Mouse (Mus musculus): ENCODE data around the gene Hoxb3. TPM values are rescaled to one million over a fixed set of nuclear protein-coding genes. Genes with fewer than 3 reads are reported as not detected.

Gene Hoxb3
- total RNA-seq, 2 experiments from 2014 or later, result not detected

- TF ChIP-seq CTCF (conservative IDR thresholded peaks at IDR 0.05), result no peak
- Histone ChIP-seq H3K4me3 (no peak overlapping the region), H3K27ac (no peak overlapping the region)
- DNase-seq (ENCODE audit: low spot score in 2 of 2), result no peak
Measured at GRCm38 (mm10) chr11:96353939-96354338, 30.8 kb downstream of the Hoxb3 start.

GRCm38 (mm10) chr11:96354376-96354775 is 31.2 kb downstream of the Hoxb3 start:
- no peak overlapping the region for H3K4me3 ChIP-seq
- no peak overlapping the region for H3K27ac ChIP-seq

GRCm38 (mm10) chr11:96354801-96355311 is 31.7 kb downstream of the Hoxb3 start:
- no peak overlapping the region for H3K4me3 ChIP-seq
- no peak overlapping the region for H3K27ac ChIP-seq
- no peak for DNase-seq (ENCODE audit: low spot score in 2 of 2)
- no peak for TF ChIP-seq CTCF (conservative IDR thresholded peaks at IDR 0.05)

More at GRCm38 (mm10) chr11:96354376-96354775, 31.2 kb downstream of the Hoxb3 start:
- TF ChIP-seq CTCF (conservative IDR thresholded peaks at IDR 0.05), result no peak
- DNase-seq (ENCODE audit: low spot score in 2 of 2), result no peak

DNA sequence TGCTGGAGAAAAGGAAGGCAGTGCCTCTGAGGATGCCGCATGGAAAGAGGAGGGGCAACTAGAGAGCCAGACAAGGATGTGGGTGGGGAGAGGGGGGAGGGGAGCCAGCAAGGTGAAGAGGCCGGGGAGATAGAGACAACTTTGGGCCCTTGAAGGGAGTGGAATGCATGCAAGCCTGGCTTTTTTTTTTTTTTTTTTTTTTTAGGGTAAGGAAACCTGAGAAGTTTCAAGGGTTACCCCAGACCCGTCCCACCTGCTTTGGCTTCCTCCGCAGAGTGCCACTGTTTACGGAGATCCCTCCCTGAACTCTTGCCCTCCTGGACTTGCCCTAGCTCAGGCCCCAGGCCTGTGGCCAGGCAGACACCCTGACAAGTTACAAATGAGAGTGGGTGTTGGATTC is 40.7 kb downstream of the Hoxb3 start:
- no peak for TF ChIP-seq CTCF (conservative IDR thresholded peaks at IDR 0.05)
- Histone ChIP-seq H3K27ac (no peak overlapping the region), H3K4me3 (no peak overlapping the region)
- DNase-seq (ENCODE audit: low spot score in 2 of 2), result no peak

DNA sequence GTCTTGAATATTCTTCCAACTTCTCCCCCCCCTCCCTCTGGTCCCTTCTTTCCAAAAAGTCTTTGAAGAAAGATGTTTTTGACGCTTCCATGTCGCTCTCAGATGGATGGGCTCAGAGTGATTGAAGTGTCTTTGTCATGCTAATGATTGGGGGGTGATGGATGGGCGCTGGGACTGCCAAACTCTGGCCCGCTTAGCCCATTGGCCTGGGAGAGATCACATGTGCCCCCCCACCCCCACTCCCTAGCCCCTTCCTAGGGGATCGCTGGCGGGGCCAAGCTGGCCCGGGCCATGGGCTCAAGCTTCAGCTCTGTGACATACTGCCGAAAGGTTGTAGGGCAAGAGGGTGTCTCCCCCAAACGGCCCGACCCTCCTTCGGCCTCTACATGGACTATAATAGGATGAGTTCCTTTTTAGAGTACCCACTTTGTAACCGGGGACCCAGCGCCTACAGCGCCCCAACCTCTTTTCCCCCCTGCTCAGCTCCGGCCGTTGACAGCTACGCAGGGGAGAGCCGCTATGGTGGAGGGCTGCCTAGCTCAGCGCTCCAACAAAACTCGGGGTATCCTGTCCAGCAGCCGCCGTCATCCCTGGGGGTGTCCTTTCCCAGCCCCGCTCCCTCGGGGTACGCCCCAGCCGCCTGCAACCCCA is 42.4 kb downstream of the Hoxb3 start, which contains the start of gene Hoxb1:
TSS of gene Hoxb1 (plus strand) at position 312 of the 651 bp plus-strand sequence.
- no peak for DNase-seq (ENCODE audit: low spot score in 2 of 2)
- Histone ChIP-seq H3K27ac (no peak within 1 kb of the TSS), H3K4me3 (no peak within 1 kb of the TSS)
- no peak for TF ChIP-seq CTCF (conservative IDR thresholded peaks at IDR 0.05)

DNA sequence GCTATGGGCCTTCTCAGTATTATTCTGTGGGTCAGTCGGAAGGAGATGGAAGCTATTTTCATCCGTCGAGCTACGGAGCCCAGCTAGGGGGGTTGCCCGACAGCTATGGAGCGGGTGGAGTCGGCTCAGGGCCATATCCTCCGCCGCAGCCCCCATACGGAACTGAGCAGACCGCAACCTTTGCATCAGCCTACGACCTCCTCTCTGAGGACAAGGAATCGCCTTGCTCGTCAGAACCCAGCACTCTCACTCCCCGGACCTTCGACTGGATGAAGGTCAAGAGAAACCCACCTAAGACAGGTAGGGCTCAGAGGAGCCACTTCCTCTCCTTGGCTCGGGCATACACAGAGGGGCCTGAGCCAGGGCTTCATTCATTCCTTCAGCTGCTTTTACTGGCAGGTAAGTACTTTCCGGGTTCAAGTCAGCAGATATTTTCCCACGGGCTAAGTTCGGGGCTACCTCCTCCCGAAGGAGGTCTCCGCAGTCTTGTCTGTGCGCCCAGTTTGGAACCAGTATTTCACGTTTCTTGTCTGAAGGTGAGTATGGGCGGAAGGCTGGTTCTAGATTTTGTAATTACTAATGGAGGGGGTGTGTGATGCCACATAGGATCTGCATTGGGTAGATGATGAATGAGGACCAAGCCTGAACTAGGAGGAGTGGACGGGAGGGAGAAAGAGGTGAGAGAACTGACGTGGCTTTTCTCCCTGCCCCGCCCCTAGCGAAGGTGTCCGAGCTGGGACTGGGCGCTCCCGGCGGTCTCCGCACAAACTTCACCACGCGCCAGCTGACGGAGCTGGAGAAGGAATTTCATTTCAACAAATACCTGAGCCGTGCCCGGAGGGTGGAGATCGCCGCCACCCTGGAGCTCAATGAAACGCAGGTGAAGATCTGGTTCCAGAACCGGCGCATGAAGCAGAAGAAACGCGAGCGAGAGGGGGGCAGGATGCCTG is 43.2 kb downstream of the Hoxb3 start:
- H3K4me3 ChIP-seq, result no peak overlapping the region
- no peak for TF ChIP-seq CTCF (conservative IDR thresholded peaks at IDR 0.05)

DNA sequence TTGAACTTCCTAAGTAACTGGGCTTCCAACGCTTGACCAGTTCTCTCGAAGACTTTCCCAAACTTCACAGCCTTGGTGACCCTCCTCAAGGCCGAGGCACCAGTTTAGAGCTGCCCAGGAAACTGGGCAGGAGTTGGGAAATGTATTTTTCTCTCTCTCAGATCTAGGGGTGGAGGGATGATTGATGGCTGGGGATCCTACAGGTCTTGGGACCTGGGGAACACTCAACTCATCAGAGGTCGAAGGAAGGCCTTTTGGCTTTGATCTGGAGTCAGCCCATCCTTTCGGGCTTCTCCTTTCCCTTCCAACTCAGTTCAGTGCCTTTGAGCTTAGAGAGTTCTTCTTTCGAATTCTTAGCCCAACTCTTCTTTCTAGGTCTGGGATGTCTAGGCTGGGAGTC is 44.0 kb downstream of the Hoxb3 start:
- no peak for DNase-seq (ENCODE audit: low spot score in 2 of 2)
- Histone ChIP-seq H3K27ac (no peak overlapping the region), H3K4me3 (no peak overlapping the region)
- TF ChIP-seq CTCF (conservative IDR thresholded peaks at IDR 0.05), result no peak

More for the DNA sequence above, 43.2 kb downstream of the Hoxb3 start:
- no peak overlapping the region for H3K27ac ChIP-seq
- no peak for DNase-seq (ENCODE audit: low spot score in 2 of 2)

DNA sequence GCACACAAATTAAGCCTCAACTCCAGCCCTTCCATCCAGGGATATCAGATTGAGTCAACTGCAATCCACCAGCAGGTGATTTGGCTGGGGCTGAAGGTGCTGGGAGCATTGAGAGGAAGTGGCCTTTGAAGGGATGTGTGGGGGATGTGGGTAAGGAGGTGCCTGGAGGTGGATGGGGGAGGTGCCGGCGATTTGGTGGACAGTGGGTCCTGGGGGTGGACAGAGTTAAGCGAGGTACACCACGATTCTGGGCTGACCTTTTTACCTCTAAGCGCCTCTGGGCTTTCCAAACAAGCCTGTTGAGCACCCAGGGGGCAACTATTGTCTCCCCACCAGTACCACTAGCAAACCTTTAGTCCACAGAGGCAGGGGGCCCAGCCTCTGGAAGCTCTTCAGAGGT is 45.6 kb downstream of the Hoxb3 start:
- TF ChIP-seq CTCF (conservative IDR thresholded peaks at IDR 0.05), result no peak
- Histone ChIP-seq H3K27ac (no peak overlapping the region), H3K4me3 (no peak overlapping the region)
- DNase-seq (ENCODE audit: low spot score in 2 of 2), result no peak

GRCm38 (mm10) chr11:96369140-96369539 is 46.0 kb downstream of the Hoxb3 start:
- no peak for DNase-seq (ENCODE audit: low spot score in 2 of 2)
- Histone ChIP-seq H3K27ac (no peak overlapping the region), H3K4me3 (no peak overlapping the region)
- no peak for TF ChIP-seq CTCF (conservative IDR thresholded peaks at IDR 0.05)

DNA sequence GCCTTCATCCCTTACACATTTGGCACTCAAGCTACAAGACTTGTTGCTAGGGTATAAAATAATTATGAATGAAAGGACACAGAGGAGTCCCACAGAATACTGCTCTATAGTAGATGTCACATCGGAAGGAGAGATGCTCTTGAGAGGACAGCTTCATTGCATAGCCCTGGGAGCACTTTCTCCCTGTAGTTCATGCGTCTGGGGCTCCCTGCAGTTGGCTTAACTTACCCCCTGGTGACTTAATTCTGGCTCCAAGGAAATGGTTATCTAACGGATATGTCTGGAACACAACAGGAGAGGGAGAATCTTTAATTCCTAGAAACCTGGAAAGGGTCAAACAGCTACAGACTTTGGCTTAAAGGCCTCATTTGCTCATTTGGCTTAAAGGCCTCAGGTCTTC is 48.6 kb downstream of the Hoxb3 start:
- no peak overlapping the region for H3K27ac ChIP-seq
- no peak for TF ChIP-seq CTCF (conservative IDR thresholded peaks at IDR 0.05)
- no peak for DNase-seq (ENCODE audit: low spot score in 2 of 2)
- no peak overlapping the region for H3K4me3 ChIP-seq

- no peak overlapping the region for H3K4me3 ChIP-seq
- no peak for TF ChIP-seq CTCF (conservative IDR thresholded peaks at IDR 0.05)
- no peak for DNase-seq (ENCODE audit: low spot score in 2 of 2)
- H3K27ac ChIP-seq, result no peak overlapping the region
Measured at GRCm38 (mm10) chr11:96372519-96372918, 49.4 kb downstream of the Hoxb3 start.

GRCm38 (mm10) chr11:96374810-96375209 is 51.7 kb downstream of the Hoxb3 start:
- no peak for TF ChIP-seq CTCF (conservative IDR thresholded peaks at IDR 0.05)
- H3K27ac ChIP-seq, result no peak overlapping the region
- no peak overlapping the region for H3K4me3 ChIP-seq
- DNase-seq (ENCODE audit: low spot score in 2 of 2), result no peak

GRCm38 (mm10) chr11:96383381-96383780 is 60.3 kb downstream of the Hoxb3 start:
- Histone ChIP-seq H3K27ac (no peak overlapping the region), H3K4me3 (no peak overlapping the region)
- TF ChIP-seq CTCF (conservative IDR thresholded peaks at IDR 0.05), result no peak
- no peak for DNase-seq (ENCODE audit: low spot score in 2 of 2)

Measured in layer of hippocampus, adult 2 months (tissue).